Mouse (Mus musculus): ENCODE data around the gene Cenpt.

DNA sequence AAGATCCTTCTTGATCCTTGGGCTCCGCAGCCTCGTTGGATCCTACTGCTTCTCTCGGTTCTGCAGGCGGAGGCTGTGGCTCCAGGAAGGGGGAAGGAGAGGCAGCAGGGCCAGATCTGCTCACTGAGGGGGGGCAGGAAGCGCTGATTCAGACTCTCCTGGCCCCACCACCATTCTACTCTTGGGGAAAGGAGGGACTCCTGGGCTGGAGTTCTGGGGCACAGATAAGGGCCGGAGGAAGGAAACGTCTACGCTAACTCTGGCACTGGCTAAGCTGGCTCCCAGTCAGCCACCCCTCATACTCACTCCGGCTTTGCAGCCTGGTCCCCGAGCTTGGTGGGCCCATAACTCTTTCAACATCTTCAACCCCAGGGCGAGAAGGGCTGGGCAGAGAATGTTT is 6.4 kb downstream of the Cenpt start:
- no peak for TF ChIP-seq GATA1 (IDR thresholded peaks at IDR 0.05; ENCODE audit: borderline replicate concordance, low read length)
- no peak for TF ChIP-seq FLI1 (IDR thresholded peaks at IDR 0.05; ENCODE audit: low read length)

Data from megakaryocyte, embryonic 14.5 days (primary cell).